Mouse (Mus musculus) right cerebral cortex, postnatal 4 days (tissue): ENCODE measurements around the gene Gpr137b.
A peak's percentile ranks its signal among the peaks of the same experiment; 100 is the strongest.
"Not testable (repeated sequence)": the region's sequence is repeated elsewhere in the genome, so short reads cannot be mapped to it uniquely, and the experiment has no call there.

ENCODE experiments used
- DNase-seq: peaks from one replicate; pipeline ENCODE4 v3.0.0-alpha.2; 2022

The Gpr137b gene

DNA sequence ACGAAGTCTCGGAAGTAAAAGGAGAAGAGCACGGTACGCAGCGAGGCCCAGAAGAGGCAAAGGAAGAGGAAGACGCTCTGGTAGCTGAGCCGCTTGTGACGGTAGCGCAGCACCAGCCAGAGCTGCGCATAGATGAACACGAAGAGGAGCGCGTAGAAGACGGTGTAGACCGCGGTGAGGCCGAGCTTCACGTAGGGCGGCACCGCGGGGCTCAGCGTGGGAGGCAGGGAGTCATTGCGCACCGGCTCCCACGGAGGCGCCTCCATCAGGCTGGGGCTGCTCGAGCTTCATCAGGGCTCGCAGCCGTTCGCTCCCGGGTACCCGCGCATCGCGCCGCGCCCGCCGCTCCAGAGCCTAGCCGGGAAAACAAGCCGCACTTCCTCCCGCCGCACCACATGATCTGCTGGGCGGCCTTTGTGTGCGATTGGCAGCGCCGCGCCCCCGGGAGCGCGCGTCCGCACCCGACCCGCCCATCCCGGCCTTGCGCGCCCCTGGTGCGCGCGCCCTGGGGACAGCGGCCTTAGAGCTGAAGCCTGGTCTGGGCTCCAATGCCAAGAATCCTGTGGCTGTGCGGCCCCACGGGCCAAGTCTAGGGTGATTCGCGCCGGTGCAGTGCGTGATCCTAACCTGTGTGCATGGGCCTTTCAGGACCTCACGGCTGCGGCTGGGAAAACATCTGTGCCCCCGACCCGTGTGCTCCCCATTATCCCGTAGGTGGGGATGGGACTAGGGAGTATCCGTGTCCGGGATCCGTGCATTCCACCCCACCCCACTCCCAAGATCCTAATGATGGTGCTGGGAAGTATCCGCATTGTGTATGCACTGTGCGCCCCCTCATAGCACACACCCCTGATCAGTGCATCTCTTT lies at the start of gene Gpr137b:
Gene Gpr137b, minus strand, starts transcription at position 787 of the 868 bp plus-strand sequence.
- DNase-seq: peak; percentile 40

DNA sequence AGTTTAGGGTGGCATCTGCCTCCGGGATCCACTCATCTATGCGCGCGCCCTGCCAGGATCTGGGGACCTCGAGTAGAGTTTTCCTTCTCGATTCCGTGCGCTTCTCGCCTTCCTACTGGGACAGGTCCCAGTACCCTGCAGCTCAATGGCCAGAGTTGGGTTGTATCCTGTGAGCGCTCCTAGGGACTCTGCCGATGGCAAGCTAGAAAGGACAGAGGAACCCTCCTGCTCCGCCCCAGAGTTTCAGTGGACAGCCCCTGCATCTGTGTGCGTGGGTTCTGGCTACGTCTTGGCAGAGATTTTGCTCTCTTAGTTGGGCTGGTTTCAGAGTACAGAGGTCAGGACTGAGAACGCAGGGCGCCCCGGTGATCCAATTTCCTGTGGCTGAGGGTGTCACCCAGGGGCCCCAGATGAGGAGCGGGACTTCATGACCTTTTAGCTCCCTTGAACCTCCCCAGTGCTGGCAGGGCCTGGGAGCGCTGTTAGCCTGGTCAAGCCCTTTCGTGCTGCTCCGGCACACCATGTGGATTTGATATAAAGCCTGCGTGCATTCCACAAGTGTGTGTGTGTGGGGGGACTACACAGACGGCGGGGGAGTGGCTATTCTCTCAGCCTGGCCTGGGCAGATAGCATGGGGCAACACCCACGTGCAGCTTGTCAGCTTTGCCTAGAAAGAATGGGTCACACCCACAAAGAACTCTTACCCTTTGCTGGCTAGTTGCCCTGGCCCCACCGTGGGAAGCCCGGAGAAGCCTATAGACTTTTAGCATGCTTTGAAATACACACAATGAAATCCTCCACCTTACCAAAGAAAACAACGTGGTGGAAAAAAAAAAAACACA lies 44.5 kb upstream of the Gpr137b start:
- DNase-seq: not testable (repeated sequence)

DNA sequence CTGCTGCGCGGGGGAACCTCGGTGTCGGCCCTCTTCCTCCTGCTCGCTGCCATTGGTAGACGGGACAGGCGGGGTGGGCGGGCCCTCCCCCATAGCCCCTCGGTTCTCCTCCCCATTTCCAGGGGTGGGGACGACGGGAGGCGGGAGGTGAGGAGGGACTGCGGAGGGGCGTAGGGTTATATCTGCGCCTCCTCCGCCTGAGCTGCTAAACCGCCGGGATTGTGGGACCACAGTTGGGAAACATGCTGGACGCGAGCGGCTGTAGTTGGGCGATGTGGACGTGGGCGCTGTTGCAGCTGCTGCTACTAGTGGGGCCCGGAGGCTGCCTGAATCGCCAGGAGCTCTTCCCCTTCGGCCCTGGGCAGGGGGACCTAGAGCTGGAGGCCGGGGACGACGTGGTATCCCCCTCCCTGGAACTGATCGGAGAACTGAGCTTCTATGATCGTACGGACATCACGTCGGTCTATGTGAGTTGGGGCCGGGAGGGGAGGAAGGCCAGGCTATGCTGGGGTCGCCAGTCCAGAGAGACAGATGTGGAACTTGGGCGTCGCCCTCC lies 43.7 kb upstream of the Gpr137b start, which contains the start of gene Nid1:
Gene Nid1, plus strand, starts transcription at position 92 of the 556 bp plus-strand sequence.
- not testable (repeated sequence) for DNase-seq

DNA sequence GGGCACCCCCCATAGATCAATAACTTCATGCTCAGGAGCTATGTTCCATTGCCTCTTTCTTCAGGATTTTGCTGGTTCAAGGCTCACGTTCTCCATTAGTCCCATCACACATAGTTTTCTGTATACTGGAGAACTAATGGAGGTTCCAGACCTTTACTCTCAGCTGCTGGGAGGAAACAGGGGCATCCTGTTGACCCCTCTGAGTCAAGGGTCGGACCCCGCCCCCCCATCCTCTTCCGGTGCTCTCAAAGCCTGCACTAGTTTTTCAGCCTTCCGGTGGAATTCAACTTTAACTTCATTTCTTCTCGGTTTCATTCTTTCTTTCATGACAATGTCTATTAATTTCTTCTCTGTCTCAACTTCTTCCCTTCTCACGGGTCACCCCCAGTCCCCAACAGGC lies 42.3 kb upstream of the Gpr137b start:
- not testable (repeated sequence) for DNase-seq

DNA sequence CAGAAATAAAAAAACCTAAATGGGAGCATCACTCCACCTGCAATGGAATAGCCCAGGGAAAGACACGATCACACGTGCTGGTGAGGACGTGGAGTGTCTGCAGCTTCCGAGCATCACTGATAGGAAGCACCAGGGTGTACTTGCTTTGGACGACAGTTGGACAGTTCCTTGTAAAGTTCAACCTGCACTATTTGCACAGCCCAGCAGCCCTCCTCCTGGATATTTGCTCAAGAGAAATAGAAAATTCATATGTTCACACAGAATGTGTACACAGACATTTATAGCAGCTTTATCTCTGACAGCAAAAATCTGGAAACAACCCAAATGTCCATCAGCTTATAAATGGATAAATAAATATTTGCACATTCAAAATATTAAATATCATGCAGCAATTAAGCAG lies 29.5 kb upstream of the Gpr137b start:
- not testable (repeated sequence) for DNase-seq

DNA sequence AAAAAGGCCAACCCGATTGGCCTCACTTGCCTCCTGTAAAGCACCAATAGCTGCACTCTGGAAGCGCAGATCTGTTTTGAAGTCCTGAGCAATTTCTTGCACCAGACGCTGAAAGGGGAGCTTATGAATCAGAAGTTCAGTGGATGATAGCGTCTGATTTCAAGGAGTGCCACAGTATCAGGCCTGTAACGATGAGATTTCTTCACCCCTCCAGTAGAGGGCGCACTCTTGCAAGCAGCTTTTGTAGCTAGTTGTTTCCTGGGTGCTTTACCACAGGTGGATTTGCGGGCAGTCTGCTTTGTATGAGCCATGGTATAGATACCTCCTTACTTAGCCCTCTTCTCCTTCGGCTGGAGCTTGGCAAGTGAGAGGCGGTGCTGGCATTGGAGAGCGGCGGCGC lies 25.0 kb upstream of the Gpr137b start:
- DNase-seq: not testable (repeated sequence)

DNA sequence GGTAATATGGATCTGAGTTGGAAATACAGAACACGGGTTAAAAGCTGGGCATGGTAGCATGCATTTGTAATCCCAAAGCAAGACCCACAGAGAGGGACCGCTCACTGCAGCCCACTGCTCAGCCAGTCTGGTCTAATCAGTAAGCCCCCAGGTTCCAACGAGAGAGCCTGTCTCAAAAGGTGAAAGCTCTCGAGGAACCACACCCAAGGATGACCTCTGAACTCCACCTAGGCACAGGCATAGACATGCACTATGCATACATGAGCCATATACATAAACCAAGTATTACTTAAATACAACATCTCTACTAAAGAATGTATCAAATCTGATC lies 22.2 kb upstream of the Gpr137b start:
- not testable (repeated sequence) for DNase-seq

DNA sequence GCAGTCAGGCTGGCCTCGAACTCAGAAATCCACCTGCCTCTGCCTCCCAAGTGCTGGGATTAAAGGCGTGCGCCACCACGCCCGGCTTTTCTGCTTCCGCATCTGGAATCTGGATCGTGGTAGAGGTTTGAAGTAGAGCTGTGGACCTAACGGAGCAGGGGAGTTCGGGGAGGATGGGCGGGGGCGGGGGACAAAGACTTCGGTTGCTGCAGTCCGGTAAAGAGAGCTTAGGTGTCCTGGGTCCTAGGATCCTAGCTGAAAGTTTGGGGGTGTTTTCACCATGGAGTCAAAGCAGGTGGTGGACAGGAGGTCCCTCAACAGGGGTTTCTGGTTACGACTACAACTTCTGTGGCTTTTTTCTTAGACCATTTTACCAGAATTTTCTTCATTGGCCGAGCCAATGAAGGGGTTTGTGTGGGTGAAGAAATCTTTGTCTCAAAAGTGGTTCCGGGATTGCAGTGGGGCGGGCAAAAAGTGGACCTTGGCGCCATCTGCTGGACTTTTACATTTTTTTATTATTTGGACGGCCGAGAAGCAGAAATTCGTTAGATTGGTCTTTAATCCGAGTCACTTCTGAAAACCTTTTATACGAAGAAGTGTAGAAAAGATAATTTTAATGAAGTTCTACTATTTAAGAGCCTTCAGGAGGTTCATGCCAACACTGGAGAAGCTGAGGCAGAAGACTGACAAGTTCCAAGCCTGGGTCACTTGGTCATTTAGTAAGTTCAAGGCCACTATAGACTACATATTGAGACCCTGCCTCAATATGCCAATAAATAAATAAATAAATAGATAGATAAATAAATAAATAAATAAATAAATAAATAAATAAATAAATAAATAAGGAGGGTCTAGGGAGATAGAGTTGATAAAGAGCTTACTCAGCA lies 21.5 kb upstream of the Gpr137b start:
- peak; percentile 49 for DNase-seq

DNA sequence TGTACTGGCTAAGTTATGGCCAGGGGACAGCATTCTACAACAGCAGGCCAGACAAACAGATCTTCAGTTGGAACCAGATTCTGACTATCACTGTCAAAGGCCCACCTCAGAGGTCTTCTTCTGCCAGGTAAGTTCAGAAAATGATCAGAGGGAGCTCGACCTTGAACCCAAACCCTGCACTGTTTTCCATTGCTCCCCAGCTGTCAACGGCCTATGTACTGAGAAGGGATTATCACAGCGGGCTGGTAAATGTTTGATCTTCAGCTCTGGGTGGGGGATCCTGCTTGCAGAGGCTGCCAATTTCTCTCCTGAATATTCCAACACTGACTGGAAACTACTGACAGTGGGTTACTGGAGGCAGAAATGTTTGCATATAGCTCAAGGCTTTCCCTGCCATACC lies 20.4 kb upstream of the Gpr137b start:
- no peak for DNase-seq

DNA sequence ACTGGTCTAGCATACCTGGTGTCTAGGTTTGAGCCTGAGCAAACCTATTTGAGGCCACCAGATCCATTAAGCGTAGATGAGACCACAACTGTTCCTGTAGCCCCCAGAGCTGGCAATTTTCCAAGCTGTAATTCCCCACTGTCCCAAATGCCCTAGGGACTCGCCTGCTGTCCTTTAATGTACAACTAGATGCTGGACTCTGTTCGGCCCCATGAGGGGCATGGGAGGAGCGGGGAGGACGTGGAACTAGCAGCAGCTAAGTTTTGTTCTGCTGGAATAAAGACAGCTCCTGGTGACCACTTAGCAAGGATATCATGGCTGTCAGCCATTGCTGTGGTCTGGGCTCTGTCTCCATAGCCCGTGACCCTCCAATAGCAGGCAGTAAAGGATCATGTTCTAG lies 11.7 kb upstream of the Gpr137b start:
- DNase-seq: not testable (repeated sequence)

DNA sequence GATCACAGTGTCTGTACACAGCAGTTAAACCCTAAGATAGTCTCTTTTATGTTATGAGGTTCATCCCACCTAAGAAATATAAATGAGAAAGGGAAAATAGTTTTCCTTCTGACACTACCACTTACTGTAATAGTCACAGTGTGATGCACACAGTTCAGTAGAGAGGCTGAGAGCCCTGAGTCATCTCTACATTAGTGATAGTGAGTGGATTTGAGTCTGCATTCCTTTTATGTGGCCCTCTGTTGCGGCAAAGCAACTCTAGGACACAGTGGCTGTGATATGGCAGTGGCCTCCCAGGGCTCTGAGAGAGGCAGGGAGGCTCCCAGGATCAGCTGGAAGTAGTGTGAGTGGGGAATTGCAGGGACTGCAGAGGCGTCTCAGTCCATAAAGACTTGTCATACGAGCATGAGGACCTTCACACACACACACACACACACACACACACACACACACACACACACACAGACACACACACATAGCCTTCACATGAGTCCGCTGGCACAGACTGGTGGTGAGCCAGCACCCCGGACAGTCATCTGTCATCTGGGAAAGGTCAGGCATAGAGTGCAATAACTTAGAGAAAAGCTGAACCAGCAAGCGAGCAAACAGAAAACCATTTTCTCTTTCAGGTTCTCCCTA lies 10.8 kb upstream of the Gpr137b start:
- DNase-seq: not testable (repeated sequence)

DNA sequence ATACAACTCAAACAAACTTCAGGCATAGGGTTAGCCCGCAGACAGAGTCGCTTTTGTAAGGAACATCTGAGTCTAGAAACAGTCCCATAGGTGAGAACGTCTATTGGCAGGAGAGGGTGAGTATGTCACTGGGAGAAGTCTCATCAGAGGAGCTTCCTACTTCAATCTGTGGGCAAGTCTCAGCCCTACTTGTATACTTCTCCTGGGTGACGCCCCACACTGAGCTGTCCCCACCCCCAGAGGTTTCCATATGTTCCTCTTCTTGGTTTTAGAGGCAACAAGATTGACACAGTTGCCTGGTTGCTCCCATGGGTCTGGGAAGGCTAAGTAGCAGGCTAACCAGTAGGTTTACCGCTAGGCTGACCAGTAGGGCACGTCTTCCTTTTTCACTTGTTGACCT lies 10.0 kb upstream of the Gpr137b start:
- DNase-seq: not testable (repeated sequence)

DNA sequence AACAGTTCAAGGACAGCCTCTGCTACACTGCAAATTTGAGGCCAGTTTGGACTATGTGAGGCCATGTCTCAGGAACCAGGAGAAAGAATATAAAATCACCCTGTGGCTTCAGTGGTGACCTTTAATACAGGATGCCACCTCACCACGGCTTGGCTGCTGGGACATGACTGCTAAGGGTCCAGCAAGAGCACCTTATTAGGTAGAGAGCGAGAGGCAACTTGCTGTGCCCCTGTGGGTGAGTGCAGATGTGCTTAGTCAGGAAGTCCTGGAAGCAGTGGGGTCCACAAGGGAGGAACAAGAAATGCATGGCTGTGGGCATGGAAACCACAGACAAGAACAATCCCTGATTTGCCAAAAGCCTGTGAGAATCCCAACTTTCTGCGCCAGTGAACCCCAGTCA lies 9.6 kb upstream of the Gpr137b start:
- not testable (repeated sequence) for DNase-seq

DNA sequence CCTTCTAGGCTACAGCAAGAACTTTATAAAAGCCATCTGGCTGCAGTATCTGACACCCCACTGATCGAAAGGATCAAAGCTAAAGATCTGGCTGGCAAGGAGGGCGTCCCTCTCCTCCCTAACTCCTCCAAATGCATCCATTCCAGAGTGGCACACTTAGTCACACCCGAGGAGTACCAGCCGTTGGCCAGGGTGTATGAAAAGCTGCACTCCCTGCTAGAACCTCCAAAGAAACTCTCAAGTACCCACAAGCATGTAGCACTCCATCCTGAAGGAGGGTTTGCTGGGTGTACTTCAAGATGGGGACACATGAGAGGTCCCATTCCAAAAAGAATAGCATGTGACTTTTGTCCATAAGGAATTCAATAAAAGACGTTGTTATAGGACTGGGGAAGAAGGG lies 9.0 kb upstream of the Gpr137b start:
- not testable (repeated sequence) for DNase-seq

DNA sequence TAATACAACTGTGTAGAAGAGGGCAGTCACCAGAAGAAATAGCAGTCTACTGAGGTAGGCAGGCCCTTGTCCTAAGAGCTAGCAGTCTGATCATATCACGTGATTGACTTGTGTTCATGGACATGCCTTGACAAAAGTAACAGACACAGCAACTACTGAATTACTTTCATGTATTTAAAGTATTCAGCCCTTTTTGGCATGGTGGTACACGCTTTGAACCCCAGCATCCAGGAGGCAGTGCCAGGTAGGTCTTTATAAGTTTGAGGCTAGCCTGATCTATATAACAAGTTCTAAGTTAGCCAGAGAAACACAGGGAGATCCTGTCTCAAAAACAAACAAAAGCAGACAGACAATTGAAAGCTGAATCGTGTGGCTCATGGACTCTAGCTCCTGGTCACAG lies 7.0 kb upstream of the Gpr137b start:
- DNase-seq: not testable (repeated sequence)

DNA sequence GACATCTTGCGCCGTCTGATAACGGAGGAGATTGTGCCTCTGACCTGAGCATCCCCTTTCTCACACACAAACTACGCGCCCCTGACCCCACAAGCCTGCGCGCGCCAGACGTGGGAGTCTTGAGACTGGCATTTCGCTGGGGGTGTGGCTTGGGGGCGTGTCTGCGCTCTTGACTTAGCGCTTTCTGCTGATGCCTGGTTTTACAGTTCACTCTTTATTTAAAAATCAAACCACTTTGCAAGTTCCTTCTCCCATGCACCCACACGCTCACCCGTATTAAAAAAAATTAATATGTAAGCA lies 232 bp upstream of the Gpr137b start:
- peak; percentile 27 for DNase-seq

DNA sequence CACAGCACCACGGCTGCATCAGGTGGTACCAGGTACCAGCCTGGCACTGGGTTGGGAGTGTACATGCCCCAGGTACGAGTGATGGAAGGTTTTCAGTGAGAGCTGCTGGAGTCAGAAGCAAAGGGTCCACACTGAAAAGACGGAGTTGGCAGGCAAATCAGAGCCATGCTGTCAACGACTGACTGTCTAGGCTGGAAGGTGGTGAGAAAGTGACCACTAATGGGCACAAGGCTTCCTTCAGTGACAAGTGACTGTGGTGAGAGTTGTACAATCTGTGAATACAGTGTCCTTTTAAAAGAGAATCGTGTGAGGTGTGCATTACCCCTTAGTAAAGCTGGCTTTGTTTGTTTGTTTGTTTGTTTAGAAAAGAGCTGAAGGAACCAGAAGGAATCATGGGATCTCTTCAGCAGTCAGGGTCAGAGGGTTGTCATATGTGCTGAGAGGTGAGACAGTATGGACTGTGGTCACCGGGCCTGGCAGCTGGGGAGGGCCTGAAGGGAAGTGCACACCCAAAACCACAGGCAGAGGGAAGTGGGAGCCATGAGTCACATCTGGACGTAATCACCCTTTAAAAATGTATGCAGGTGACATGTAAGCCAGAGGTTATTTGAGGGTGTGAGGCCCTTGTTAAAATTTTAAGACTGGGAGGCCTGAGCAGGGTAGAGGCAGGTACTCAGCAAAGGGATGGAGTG lies 15.5 kb downstream of the Gpr137b start:
- not testable (repeated sequence) for DNase-seq

DNA sequence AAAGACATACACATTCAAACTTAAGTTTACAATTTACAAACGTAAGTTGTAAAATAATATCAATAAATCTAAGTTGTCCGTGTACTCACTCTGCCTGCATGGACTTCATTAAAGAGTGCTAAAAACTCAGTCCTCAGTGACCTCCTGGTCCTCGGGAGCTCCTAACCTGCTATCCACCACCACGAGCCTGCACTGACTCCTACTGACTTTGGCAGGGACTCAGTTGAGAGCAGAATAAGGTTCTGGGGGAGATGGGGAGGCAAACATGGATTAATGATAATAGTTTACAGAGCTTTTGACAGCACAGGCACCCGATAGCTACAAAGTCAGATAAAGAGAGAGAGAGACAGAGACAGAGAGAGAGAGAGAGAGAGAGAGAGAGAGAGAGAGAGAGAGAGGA lies 16.6 kb downstream of the Gpr137b start:
- no peak for DNase-seq

DNA sequence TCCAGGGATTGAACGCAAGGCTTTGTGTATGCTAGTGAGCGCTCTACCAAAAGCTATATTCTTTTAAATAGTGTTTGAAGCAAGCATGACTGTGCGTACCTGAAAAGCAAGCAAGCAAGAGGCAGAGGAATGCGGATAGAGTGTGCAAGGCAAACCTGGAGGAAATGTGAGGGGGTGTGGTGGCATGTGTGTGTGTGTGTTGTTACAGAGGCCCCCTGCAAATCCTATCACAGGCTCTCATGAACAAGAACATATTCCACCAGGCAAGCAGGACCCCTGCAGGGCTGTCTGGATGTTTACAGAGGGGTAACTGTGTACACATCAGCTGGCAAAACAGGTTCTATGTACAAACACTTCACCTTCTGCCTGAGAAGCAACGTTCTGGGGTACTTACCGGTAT lies 19.8 kb downstream of the Gpr137b start:
- not testable (repeated sequence) for DNase-seq

DNA sequence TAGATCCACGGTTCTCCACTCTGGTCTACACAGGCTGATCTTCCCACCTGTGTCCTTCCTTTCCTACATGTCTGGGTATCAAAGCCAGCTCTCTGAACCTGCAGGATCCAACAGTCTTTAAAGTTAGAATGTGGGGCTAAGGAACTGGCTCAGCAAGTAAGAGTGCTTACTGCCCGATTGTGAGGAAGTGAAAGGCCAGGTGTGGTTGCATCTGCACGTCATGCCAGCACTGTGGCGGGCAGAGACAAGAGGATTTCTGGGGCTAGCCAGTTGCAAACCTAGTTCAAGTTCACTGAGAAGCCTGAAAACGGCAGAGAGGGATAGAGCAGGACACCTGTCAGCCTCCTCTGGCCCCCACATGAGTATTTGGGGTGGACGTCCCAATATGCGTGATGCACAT lies 22.4 kb downstream of the Gpr137b start:
- DNase-seq: not testable (repeated sequence)

DNA sequence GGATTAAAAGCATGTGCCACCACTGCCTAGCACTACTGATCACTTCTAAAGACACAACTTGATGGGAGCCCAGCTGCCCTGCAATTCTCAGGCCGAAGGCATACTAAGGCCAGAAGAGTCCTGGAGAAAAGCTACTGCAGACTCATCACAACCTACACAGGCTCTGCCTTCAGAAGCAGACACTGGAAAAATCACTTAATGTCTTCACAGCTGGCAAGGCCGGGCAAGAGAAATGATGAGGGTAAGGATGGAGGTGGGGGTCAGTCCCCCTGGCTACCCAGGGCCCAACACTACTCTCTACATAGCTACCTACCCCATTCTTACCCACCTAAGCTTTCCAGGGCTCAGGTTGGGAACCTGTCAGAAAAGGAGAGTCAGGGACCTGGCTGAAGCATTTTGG lies 27.4 kb downstream of the Gpr137b start:
- DNase-seq: not testable (repeated sequence)
